In the genomic region with DNA sequence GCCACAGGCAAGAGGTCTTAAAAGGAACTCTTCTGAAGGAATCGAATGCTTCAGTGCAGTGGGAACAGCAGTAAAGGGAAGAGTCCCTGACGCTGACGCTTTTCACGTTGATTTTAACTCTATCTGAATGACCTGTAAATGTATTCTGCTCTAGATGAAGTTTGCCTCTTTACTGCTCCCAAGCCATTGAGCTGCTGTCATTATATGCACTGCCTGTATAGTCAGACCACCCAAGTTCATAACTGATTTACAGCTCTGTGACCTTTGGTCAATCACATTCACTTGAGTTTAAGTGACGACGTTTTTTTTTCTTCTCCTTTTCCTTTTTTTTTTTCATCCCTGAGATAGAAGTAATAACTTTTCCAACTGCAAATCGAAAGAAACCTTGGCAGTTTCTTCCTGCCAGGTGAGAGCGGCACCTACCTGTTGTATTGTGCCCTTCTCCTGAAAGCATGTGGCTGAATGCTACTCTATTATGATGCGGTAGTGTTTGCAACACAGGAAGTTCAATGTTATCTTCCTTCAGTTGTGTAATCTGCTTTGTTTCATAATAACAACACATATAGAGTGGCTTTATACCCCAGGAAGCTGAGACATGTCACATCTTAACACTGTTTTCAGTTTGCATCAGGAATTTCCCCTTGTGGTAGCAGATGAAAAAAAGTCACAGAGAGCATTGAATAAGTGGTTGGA, we compare ENCODE assay signal across 31 mouse cellular contexts.
A peak's percentile ranks its signal among the peaks of the same experiment; 100 is the strongest.
DNase-seq lines count a peak whose midpoint lies in the region; ATAC-seq and TF ChIP-seq lines count a peak whose summit lies in the region.
"Had no signal": no experiment of that assay in that cellular context is flagged by ENCODE, and none has a peak within 500 bp of the region (broad histone marks: within the 10 kb centered on the region; RNA-seq: fewer than 3 reads in every experiment).

No protein-coding gene starts in this region.

- H3K27ac ChIP-seq in kidney, adult 2 months (ENCODE audit: insufficient read depth, low read depth, low read length), result no peak overlapping the region
- no peak overlapping the region for H3K27ac ChIP-seq in intestine, embryonic 15.5 days
- no peak overlapping the region for H3K27ac ChIP-seq in heart, embryonic 10.5 days
- H3K27ac ChIP-seq: gastrocnemius, adult 2 months; heart, embryonic 15.5 days; limb, embryonic 10.5 days; limb, embryonic 15.5 days; liver, embryonic 13.5 days; midbrain, embryonic 10.5 days; neural tube, embryonic 12.5 days; stomach, embryonic 15.5 days had no signal

- no peak overlapping the region for H3K9ac ChIP-seq in intestine, embryonic 15.5 days
- H3K9ac ChIP-seq: heart, embryonic 15.5 days; limb, embryonic 15.5 days; liver, embryonic 13.5 days; neural tube, embryonic 12.5 days; stomach, embryonic 15.5 days had no signal

- no peaks in the 10 kb centered on the region for H3K9me3 ChIP-seq in intestine, embryonic 15.5 days
- no peaks in the 10 kb centered on the region for H3K9me3 ChIP-seq in heart, embryonic 10.5 days
- H3K9me3 ChIP-seq: heart, embryonic 15.5 days; limb, embryonic 10.5 days; limb, embryonic 15.5 days; liver, embryonic 13.5 days; midbrain, embryonic 10.5 days; neural tube, embryonic 12.5 days; stomach, embryonic 15.5 days had no signal

- H3K36me3 ChIP-seq in kidney, adult 2 months (ENCODE audit: control insufficient read depth, insufficient read depth, low read length), result no peaks in the 10 kb centered on the region
- H3K36me3 ChIP-seq in intestine, embryonic 15.5 days, result no peaks in the 10 kb centered on the region
- H3K36me3 ChIP-seq in heart, embryonic 10.5 days, result no peaks in the 10 kb centered on the region
- H3K36me3 ChIP-seq: heart, embryonic 15.5 days; limb, embryonic 10.5 days; limb, embryonic 15.5 days; liver, embryonic 13.5 days; midbrain, embryonic 10.5 days; neural tube, embryonic 12.5 days; stomach, embryonic 15.5 days had no signal

- H3K4me3 ChIP-seq in kidney, adult 2 months (ENCODE audit: insufficient read depth, low read depth, low read length), result no peak overlapping the region
- no peak overlapping the region for H3K4me3 ChIP-seq in intestine, embryonic 15.5 days (replicated peaks)
- H3K4me3 ChIP-seq in heart, embryonic 10.5 days, result no peak overlapping the region
- H3K4me3 ChIP-seq: erythroblast, embryonic 14.5 days; gastrocnemius, adult 2 months; heart, embryonic 15.5 days; limb, embryonic 10.5 days; limb, embryonic 15.5 days; liver, embryonic 13.5 days; midbrain, embryonic 10.5 days; neural tube, embryonic 12.5 days; stomach, embryonic 15.5 days had no signal

- WGBS in kidney, adult 2 months, result 56% methylated on average over 9 of the region's 9 CpGs
- WGBS in intestine, embryonic 15.5 days, result 57% methylated on average over 9 of the region's 9 CpGs
- WGBS in heart, embryonic 10.5 days, result 83% methylated on average over 9 of the region's 9 CpGs

- no peak for TF ChIP-seq CTCF in kidney, adult 2 months (conservative IDR thresholded peaks at IDR 0.05; ENCODE audit: insufficient read depth, insufficient read length, low read depth, low read length)

- no peaks in the 10 kb centered on the region for H3K27me3 ChIP-seq in kidney, adult 2 months (replicated peaks; ENCODE audit: control insufficient read depth, insufficient read depth, low read length)
- no peaks in the 10 kb centered on the region for H3K27me3 ChIP-seq in intestine, embryonic 15.5 days (replicated peaks)
- no peaks in the 10 kb centered on the region for H3K27me3 ChIP-seq in heart, embryonic 10.5 days (ENCODE audit: insufficient read depth, poor library complexity, severe bottlenecking)
- H3K27me3 ChIP-seq: heart, embryonic 15.5 days; limb, embryonic 15.5 days; liver, embryonic 13.5 days; neural tube, embryonic 12.5 days; Patski; stomach, embryonic 15.5 days had no signal

- no peak for TF ChIP-seq POLR2A in kidney, adult 2 months (IDR thresholded peaks at IDR 0.05; ENCODE audit: low read depth, low read length)

- H3K4me1 ChIP-seq in kidney, adult 2 months (ENCODE audit: control insufficient read depth, insufficient read depth, low read length), result no peaks in the 10 kb centered on the region
- no peaks in the 10 kb centered on the region for H3K4me1 ChIP-seq in intestine, embryonic 15.5 days (replicated peaks)
- H3K4me1 ChIP-seq in heart, embryonic 10.5 days, result no peaks in the 10 kb centered on the region
- H3K4me1 ChIP-seq: heart, embryonic 15.5 days; limb, embryonic 10.5 days; limb, embryonic 15.5 days; liver, embryonic 13.5 days; midbrain, embryonic 10.5 days; neural tube, embryonic 12.5 days; stomach, embryonic 15.5 days had no signal

- no peak overlapping the region for H3K4me2 ChIP-seq in intestine, embryonic 15.5 days (replicated peaks)
- H3K4me2 ChIP-seq: heart, embryonic 15.5 days; limb, embryonic 15.5 days; liver, embryonic 13.5 days; neural tube, embryonic 12.5 days; stomach, embryonic 15.5 days had no signal

- DNase-seq in kidney, adult 2 months, result peak; percentile 5
- DNase-seq in kidney, postnatal 10 days, result no peak
- DNase-seq in 416B (ENCODE audit: low read depth), result peak; percentile 74
- DNase-seq in heart, embryonic 10.5 days (ENCODE audit: low spot score), result no peak
- no peak for DNase-seq in urinary bladder, adult 18-20 months (ENCODE audit: low spot score in 2 of 2)
- DNase-seq: adrenal gland, postnatal 14 days; cerebellum, adult 11 months; cerebellum, adult 9-10 months; cerebellum, postnatal 36 days; gastrocnemius, adult 2 months; kidney, adult 11 months; kidney, postnatal 4 days; layer of hippocampus, postnatal 36 days; liver, embryonic 13.5 days; lung, adult 18-20 months; lung, postnatal 4 days; right cerebral cortex, postnatal 25 days had no signal

- ATAC-seq in intestine, embryonic 15.5 days, result peak; percentile 93
- ATAC-seq in megakaryocyte progenitor cell, adult 5-6 weeks (replicated peaks; ENCODE audit: poor library complexity), result peak; percentile 94
- ATAC-seq: forebrain, embryonic 16.5 days; hindbrain, embryonic 16.5 days; lung, postnatal 0 days; midbrain, embryonic 16.5 days; Patski had no signal

Comparison
In these comparisons a context has a peak if more than half of its experiments do, and no peak if none do; other contexts are left out.
1. DNase-seq: peak in kidney, adult 2 months (single experiment) and 416B (single experiment); none in kidney, postnatal 10 days (single experiment), heart, embryonic 10.5 days (single experiment) and urinary bladder, adult 18-20 months (0 of 2).